Mouse (Mus musculus) layer of hippocampus, adult 18-20 months (tissue): ENCODE results near the gene Rph3a. TPM values are rescaled to one million over a fixed set of nuclear protein-coding genes. Genes with fewer than 3 reads are reported as not detected.
"Not testable (repeated sequence)": the region's sequence is repeated elsewhere in the genome, so short reads cannot be mapped to it uniquely, and the experiment has no call there.

Experiments
- DNase-seq, 2 experiments: peaks; one replicate each; pipeline ENCODE4 v3.0.0; 2022; ENCODE audit warnings: low spot score in 2 of 2
- total RNA-seq, 2 experiments: library from RNA; stranded (reverse); gene quantifications; 2 replicates each; pipeline ENCODE4 v1.2.3; 2021

Gene Rph3a
- total RNA-seq, 2 experiments from 2014 or later, result 217 to 224 TPM

DNA sequence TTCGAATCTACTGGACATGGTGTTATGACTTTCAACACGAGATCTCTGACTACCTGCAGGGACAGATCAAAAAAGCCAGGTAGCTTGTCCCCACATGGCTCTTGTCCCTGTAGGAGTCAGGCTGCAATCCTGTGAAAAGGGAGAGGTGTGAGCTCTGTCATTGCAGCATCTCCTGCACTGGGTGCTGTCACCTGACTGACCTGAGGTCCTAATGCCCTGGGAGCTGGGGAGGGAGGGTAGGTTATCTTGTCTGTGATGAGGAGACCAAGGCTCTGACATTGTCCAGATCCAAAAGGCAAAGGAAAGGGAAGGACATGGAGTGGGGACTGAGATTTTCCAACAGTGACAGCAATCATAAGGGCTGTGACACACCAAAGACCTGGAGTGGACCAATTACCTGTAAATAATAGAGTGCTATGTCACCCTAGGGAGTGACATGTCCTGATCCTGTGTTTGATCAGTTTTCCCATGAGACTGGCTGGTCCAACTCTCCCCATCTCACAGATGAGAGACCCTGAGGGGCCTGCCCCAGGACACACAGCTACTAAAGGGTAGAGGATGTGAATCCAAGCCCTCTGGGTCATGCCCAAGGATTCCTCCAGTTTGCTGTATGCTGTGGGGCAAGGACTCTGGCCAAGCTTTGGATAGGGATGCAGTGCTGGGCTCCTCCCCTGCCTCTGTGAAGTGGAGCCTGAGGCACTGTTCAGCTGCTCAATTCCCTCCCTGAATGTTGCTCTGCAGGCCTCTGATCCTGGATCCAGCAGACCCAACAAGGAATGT is 90.5 kb downstream of the Rph3a start:
- DNase-seq, result not testable (repeated sequence)

DNA sequence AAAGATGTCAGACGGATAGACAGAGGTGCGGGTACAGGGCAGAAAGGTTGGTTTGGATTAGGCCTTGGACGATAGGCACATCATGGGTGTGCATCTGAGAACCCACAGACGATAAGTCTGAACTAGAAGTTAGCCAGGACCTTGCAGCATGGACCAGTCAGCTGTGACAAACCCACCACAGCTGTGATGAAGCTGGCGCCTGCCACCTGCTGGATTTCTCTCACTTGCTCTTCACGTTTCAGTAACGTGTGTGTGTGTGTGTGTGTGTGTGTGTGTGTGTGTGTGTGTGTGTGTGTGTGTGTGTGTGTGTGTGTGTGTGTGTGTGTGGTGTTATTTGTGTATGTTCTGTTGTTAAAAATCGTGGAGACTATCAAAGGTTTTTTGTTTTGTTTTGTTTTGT is 95.7 kb downstream of the Rph3a start, which contains the start of gene Oas1d:
TSS of gene Oas1d (plus strand) at position 333 of the 400 bp plus-strand sequence.
- DNase-seq, result not testable (repeated sequence)

DNA sequence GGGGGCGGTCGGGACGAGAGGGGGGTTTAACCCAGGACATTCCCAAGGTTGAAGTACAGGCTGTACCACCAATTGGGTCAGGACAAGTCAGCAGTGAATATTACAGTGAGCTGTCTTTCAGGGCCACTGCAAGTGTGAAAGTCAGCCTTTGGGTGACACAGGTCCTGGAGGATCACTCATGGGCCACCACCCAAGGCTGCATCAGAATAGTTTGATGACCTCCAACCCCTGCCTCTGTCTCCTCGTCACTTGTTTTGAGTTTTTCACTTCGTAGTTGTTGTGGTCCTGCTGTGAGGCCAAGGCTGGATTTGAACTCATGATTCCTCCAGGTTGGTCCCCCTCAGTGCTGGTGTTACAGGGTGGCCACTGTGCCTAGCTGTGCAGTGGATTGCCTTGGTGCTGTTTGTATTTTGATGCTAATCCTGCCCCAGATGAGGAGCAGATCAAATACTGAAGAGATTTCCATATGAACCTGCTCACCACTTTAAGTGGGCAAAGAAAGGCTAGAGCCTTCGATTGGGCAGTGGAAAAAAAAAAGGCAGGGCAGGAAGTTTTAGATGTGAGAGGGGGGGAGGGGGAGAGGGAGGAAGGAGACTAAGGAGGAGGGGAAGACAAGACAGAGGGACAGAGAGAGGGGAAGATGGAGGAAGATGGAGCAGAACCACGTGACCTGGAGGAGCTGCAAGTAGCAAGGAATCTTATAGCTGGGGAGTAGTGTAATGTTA is 101.5 kb downstream of the Rph3a start:
- DNase-seq, result no peak

DNA sequence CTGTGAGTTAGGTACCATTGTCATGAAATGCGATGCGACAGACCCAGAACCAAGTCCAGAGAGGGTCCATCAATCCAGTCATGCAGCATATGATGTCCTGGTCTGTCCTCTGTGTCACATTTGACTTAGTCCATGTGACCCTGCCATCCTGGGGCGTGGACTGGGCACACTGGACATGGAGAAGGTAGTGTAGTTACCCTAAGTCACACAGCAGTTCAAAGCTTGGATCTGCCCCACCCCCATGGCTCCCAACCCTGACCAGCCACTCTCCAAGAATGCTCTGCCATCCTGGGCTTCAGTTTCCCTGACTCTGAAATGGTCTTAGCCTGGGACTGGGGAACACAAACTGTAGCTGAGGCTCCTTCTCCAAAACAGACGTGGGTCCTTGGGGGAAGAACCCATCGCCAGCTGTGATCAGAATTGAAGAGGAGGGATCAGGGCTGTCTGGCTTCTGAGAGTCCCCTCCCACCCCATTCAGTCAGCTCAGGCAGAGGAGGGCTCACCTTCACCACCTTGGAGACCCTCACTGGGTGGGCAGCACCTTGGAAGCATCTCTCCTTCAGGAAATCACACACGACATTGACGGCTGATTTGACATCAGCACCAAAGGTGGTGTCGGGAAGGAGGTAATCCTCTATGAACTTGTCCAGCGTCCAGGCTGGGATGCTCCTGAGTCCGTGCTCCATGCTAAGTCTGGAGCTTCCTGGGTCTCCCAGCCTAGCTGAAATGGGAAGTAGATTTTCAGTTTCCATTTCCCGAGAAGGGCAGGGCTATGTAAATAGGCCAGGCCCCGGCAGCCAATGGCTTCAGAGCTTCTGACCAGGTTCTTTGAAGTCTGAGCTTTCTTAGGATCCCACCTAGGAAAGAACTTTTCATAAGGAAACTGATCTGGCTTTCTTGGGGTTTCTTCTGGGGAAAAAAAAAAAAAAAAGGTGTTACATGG is 102.8 kb downstream of the Rph3a start, which contains the start of gene Oas1a:
TSS of gene Oas1a (minus strand) at position 731 of the 943 bp plus-strand sequence.
- DNase-seq, result not testable (repeated sequence)

DNA sequence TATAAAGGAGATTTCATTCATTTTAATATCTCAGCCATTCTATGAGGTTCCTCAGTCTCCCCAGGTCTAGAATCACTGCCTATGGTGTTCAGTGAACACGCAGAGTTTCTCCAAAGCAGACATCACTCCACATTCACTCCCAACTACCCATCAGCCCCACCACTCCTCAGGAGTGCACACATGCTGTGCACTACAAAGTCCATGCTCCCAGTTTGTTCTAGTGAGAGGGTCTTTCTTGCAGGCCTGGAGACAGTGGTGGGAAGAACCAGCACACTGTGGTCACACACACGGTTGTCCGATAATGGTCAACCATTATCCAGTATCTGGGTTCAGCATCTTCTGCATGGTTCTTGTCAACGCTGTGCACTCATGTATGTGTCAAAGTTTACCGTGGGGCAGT is 107.8 kb downstream of the Rph3a start:
- DNase-seq, result no peak

DNA sequence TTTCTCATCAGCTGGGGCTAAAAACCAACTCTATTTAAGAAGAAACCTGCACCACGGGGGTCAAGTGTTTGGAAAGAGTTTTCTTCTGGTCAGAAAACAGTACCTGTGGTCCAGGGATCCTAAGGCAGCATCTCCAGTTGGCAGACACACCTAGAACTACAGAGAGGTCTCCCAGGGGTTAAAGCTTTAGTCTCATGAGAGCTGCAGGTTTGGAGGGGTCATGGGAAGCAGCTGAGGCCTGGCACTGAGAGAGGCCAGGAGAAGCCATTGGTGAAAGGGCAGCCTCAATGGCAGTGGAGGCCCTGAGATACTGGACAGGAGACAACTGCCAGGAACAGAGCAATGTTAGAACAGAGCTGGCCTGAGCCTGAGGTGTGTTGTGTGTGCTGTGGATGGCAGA is 109.2 kb downstream of the Rph3a start:
- no peak for DNase-seq

DNA sequence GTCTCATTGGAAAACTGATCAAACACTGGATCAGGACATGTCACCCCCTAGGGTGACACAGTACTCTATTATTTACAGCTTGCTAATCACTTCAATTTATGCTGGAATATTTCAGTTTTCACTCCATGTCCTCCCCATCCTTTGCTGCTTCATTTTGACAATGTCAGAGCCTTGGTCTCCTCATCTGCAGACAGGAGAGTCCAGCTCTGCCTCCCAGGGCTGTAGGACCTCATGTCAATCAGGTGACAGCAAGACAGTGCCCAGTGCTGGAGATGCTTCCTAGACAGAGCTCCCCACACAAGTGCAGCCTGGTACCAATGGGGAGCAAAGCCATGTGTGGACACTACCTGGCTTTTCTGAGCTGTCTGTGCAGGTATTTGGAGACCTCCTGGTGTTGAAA is 111.2 kb downstream of the Rph3a start:
- no peak for DNase-seq

DNA sequence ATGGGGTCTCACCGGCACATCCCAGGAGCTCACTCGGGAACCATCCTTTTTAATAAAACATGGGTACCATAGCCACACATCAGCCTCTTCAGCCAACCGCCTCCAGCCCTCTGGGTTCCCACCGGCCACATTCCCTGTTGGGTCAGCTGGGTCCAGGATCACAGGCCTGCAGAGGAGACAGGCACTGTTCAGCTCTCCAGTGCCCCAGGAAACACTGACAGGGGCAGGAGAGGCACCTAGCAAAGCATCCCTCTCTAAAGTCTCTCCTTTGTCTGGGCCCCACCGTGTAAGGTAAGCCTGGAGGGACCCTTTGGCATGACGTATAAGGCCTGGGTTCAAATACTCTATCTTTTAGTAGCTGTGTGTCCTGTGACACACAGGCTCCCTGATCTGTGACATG is 111.6 kb downstream of the Rph3a start:
- DNase-seq, result no peak

DNA sequence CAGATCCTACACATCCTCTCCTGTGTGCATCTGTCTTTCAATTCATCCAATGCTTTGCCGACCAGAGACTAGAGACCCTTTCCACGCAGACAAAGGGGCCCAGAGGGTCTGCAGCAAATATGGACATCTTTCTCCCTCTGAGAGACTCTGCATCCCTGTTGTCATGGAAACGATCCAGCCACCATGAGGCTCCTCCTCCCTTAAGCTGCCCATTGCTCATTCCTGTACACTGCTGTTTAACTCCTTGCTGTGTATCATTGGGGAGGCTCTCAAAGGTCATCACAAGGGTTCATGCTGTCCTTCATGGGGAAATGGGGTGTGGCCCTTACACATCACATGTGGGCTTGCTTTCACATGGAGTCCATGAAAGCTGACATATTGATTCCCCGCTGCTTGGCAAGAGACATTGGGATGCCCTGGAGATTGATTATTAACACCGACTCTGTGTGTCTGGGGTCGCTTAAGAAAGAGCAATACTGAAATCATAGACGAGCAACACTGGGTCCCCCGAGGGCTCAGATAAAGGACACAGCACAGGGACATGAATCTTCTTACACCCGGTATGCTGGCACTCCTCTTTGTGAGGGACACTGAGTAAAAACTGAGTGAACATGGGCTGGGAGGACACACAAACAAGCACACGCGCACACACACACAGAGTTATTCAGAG is 114.5 kb downstream of the Rph3a start:
- DNase-seq, result no peak

DNA sequence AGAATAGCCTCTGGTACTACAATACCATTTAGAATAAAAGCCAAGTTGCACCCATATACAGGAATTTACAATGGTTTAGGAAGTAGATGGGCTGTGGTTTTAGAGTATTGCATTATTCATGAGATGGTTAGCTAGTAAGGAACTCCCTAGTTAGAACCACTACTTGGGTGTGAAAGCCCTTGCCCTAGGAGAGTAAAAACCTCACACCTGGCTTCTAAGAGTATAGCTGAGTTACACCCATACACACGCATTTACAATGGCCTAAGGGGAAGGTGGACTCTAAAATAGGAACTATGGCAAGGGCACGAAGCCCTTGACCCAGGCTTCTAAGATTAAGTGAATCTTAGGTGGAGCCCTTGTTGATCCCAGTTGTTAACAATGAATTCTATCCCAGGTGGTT is 115.2 kb downstream of the Rph3a start:
- DNase-seq, result not testable (repeated sequence)

DNA sequence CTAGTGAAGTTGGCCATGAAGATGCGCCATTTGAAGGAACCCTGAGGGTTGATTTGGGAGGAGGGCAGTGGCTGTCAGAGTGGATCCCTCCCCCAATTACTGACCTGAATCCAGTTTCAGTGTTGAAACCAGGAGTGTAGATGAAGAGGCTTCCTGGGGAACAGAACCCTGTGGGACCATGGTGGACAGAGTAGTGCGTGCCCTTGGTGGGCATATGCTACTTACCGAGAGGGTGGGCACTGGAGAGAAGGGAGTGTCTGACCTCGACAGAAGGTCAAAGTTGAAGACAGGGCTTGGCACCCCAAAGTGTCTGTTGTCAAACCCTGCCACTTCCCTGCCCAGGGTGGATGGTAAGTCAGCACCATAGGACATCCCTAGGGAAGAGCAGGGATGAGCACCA is 116.0 kb downstream of the Rph3a start:
- not testable (repeated sequence) for DNase-seq

DNA sequence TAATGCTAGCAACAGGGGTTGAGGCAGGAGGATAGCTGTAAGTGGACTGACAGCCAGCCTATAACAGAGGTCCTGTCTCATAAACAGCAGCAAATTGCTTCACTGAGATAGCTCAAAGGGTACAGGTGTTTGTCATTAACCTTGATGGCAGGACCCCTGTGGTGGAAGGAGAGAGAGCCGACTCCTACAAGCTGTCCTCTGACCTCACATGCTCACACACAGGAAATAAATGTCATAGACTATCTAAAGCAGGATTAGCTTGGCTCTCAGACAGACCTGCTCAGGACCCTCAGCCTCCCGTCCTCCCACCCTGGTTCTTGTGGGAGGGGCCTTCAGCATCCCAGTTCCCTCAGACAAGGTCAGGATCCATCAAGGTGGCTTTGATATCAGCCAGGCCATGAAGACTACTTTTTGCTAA is 117.6 kb downstream of the Rph3a start:
- no peak for DNase-seq

DNA sequence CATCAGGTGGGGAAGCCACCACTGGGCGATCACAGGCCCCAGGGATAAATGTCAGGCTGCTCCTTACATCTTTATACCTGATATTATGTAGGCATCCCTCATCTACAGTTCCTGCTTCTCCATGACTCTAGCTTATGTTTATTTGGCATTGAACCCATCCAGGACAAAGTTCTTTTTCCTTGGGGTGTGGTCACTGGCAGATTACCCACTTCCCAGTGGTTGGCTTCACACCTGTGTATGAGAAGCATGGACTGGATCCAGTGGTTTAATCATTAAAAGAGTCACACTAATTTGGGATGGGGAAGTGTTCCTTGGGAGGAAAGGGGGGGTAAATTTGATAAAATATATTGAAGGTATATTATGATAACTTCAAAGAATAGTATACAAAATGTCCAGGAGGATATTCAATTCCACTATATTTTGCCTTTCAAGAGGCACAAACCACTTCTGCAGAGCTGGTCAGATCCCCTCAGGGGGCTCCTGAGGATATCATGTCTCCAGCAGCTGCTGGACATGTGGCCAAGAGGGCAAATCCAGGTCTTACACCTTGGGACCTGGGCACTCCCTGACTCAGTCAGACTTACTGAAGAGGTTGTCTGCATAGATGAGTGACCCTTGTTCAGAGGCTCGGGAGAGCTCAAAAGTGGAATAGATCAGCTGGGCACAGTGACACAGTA is 118.2 kb downstream of the Rph3a start:
- not testable (repeated sequence) for DNase-seq

DNA sequence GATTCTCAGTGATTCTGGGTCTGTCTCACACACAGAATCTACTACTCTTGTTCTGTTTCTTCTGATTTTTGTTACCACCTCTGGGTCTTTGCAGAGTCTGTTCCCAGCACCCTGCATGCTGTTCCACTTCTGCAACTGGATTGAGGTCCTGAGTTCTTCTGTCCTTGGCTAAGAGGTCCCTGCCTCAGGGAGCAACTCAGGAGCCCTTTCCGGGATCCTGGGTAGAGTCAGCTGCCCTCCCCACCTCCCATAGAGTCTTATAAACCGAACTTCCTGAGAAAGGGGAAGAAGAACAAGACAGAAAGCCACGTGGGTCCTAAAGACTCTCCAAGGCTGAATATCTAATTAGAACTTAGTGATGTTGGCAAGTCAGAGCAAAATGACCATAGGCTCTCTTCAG is 118.9 kb downstream of the Rph3a start:
- no peak for DNase-seq

Other genes with a start within 250 kb of the Rph3a start
- gene Oas3, start 232.4 kb downstream of the Rph3a start, total RNA-seq, result not detected
- gene Oas1e, start 214.6 kb downstream of the Rph3a start, total RNA-seq, result not detected
- under 1 TPM; 0.35 to 0.46 TPM for gene Oas1c, start 197.6 kb downstream of the Rph3a start, total RNA-seq
- gene Oas1f, start 162.7 kb downstream of the Rph3a start, total RNA-seq, result not detected
- gene Oas1h, start 148.7 kb downstream of the Rph3a start, total RNA-seq, result not detected
- gene Oas1g, start 122.5 kb downstream of the Rph3a start, total RNA-seq, result not detected
- gene Oas1a, start 102.6 kb downstream of the Rph3a start, total RNA-seq, result under 1 TPM in 1 of 2 experiments, not detected in 1; 0.33 TPM
- not detected for gene Oas1d, start 95.6 kb downstream of the Rph3a start, total RNA-seq
- 100 to 1,000 TPM; 104 to 106 TPM for gene Ptpn11, start 181.3 kb upstream of the Rph3a start, total RNA-seq
- 100 to 1,000 TPM; 493 to 505 TPM for gene Rpl6, start 194.4 kb upstream of the Rph3a start, total RNA-seq
- gene Hectd4, start 210.1 kb upstream of the Rph3a start, total RNA-seq, result 100 to 1,000 TPM; 156 to 168 TPM